Mouse (Mus musculus) embryonic fibroblast, embryonic 13.5 days (primary cell): ENCODE measurements around the gene Gm3448. TPM values are rescaled to one million over a fixed set of nuclear protein-coding genes. Genes with fewer than 3 reads are reported as not detected.
"Not testable (repeated sequence)": the region's sequence is repeated elsewhere in the genome, so short reads cannot be mapped to it uniquely, and the experiment has no call there.

Experiments
- H3K27ac ChIP-seq: 2 replicates; pipeline ENCODE4 v1.5.1; 2012; ENCODE audit warnings: low read length, control low read depth, inconsistent platforms; ENCODE audit not compliant: insufficient read depth
- H3K4me1 ChIP-seq: 2 replicates; pipeline ENCODE4 v1.6.1; 2011; ENCODE audit warnings: low read length; ENCODE audit not compliant: control insufficient read depth, insufficient read depth
- H3K4me3 ChIP-seq: 2 replicates; pipeline ENCODE4 v1.5.1; 2011; ENCODE audit warnings: mild to moderate bottlenecking, control low read depth, low read length; ENCODE audit not compliant: insufficient read depth
- polyA plus RNA-seq: library from polyadenylated mRNA; stranded (reverse); fragments of >200 nt; gene quantifications from 2 replicates; pipeline ENCODE4 v1.2.4, GENCODE M21; 2011; ENCODE audit warnings: low read depth; ENCODE audit not compliant: missing spikeins, insufficient read length

The Gm3448 gene
- polyA plus RNA-seq, 1 experiment = 1.6 TPM

DNA sequence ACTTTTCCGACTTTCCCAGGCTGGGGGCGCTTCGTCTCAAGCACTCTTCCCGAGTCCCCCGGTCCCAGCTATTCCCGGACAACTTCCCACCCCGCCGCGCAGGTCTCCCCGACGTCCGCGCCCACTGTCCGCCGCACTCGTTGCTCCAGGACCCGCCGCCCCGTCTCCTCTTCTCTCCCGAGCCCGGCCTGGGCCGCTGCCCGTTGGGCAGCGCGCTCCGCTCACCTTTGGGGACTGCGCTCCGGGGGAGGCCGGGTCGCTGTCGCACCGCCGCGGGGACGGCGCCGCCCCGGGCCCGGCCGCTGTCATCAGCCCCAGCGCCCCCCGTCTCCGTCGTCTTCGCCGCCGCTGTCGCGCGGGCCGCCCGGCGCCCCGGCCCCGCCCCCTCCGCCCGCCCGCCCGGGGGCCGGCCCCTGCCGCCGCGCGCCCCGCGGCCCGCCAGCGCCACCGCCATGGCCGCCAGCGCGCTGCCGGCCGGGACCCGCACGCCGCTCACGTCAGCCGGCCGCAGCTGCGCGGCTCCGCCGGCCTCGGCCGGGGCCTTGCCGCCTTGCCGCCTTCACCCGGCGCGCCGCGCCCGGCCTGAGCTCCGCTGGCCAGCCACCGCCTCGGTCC is 17.4 kb downstream of the Gm3448 start:
- H3K4me1 ChIP-seq, H3K27ac ChIP-seq, H3K4me3 ChIP-seq: not testable (repeated sequence)

DNA sequence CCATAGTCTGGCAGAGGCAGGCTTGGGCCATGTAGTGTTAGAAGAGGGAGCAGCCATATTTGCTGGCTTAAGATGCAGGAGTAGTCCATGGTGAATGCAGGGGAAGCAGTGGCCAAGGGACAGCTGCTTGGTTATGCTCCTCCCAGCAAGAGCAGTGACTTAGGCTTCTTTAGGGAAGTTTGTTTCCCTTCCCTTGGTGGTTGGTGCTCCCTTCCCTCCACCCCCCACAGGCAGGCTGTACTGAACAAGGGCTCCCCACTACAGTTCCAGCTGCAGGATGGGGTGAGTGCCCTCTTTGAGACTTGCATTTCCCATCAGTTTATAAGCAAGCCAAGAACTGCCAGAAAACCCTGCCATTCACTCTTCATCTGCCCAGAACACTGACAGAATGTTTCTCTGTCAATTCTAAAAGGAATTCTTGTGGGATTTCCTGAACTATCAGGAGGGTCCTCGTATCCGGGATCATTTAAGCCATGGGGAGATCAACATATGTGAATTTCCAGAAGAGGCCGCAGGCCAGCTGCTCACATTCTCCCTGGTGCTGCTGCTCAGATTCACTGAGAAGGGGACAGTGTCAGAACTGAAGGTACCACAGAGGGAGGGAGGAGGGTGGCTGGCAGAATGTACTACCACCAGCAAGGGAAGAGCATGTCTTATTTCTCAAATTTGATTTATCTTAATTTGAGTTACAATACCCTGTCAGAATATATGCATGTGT is 19.7 kb downstream of the Gm3448 start:
- not testable (repeated sequence) for H3K4me3 ChIP-seq, H3K4me1 ChIP-seq
- peak overlapping the region; percentile 15; the same call in 1 of the 2 replicates for H3K27ac ChIP-seq

DNA sequence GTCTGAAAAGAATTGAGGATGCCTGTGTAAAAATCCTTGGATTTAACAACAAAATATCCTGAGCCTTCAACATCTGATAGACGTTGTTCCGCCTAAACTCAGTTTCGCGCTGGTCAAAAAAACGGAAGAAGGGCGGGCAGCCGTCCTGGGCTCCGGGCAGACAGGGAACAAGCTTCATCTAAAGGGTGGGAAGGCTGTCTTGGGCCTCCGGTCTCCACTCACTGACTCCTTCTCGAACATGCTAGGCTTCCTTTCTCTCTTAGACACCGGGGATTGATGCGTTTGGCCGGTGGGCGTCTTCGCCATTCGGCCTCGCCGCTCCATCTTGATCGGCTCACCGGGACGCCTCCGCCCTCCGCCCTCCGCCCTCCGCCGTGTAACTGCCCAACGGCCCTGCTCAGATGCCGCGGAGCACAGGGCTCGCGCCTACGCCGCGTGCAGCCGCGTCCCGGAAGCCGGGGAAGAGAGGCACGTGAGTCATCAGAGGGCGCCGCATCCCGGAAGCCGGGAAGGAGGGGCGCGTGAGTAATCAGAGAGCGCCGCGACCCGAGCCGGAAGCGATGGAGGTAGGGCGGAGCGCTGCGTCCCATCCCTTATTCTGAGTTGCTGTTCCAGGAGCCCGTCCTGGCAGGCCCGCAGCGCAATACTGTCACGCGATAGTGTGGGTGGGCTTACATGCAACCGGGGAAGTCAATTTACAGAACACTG is 31.5 kb downstream of the Gm3448 start, which contains the start of gene Gm3435:
TSS of gene Gm3435 (plus strand) at position 471 of the 708 bp plus-strand sequence.
- H3K4me1 ChIP-seq, H3K4me3 ChIP-seq, H3K27ac ChIP-seq: not testable (repeated sequence)

GRCm38 (mm10) chr17:15009088-15009487 is 32.2 kb downstream of the Gm3448 start:
- not testable (repeated sequence) for H3K27ac ChIP-seq, H3K4me3 ChIP-seq, H3K4me1 ChIP-seq

GRCm38 (mm10) chr17:15000047-15000446 is 41.3 kb downstream of the Gm3448 start:
- H3K27ac ChIP-seq, H3K4me1 ChIP-seq, H3K4me3 ChIP-seq: not testable (repeated sequence)

DNA sequence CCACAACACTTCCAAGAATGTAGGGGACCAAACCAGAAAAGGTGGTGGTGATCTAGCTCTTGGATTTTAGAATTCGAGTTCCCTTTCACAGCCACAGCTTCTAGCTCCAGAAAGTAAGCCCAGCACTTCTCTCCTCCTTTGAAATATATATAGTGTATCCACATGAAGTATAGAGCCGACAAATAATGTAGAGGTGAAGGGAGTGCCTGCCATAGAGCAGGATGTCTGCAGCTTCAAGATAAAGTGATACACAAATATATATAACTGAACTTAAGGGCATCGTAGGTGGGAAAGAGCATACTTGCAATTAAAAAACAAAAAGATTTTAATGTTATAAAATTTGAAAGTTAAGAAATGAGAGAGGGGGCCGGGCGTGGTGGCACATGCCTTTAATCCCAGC is 47.2 kb downstream of the Gm3448 start:
- H3K4me3 ChIP-seq, H3K4me1 ChIP-seq, H3K27ac ChIP-seq: not testable (repeated sequence)

GRCm38 (mm10) chr17:14993139-14993832 is 48.1 kb downstream of the Gm3448 start:
- H3K4me3 ChIP-seq, H3K4me1 ChIP-seq, H3K27ac ChIP-seq: not testable (repeated sequence)

GRCm38 (mm10) chr17:14992522-14993138 is 48.7 kb downstream of the Gm3448 start:
- not testable (repeated sequence) for H3K4me3 ChIP-seq, H3K27ac ChIP-seq, H3K4me1 ChIP-seq

DNA sequence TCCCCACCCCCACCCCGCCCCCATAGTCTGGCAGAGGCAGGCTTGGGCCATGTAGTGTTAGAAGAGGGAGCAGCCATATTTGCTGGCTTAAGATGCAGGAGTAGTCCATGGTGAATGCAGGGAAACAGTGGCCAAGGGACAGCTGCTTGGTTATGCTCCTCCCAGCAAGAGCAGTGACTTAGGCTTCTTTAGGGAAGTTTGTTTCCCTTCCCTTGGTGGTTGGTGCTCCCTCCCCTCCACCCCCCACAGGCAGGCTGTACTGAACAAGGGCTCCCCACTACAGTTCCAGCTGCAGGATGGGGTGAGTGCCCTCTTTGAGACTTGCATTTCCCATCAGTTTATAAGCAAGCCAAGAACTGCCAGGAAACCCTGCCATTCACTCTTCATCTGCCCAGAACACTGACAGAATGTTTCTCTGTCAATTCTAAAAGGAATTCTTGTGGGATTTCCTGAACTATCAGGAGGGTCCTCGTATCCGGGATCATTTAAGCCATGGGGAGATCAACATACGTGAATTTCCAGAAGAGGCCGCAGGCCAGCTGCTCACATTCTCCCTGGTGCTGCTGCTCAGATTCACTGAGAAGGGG is 51.1 kb downstream of the Gm3448 start:
- not testable (repeated sequence) for H3K27ac ChIP-seq, H3K4me1 ChIP-seq, H3K4me3 ChIP-seq

GRCm38 (mm10) chr17:14978362-14979038 is 62.8 kb downstream of the Gm3448 start, which contains the start of the genes 9030025P20Rik and Gm3417:
TSS of gene 9030025P20Rik (plus strand) at chr17:14978468.
TSS of gene Gm3417 (minus strand) at chr17:14978790.
- not testable (repeated sequence) for H3K4me1 ChIP-seq, H3K27ac ChIP-seq, H3K4me3 ChIP-seq

GRCm38 (mm10) chr17:14977718-14978361 is 63.5 kb downstream of the Gm3448 start:
- not testable (repeated sequence) for H3K4me1 ChIP-seq, H3K27ac ChIP-seq, H3K4me3 ChIP-seq

- not testable (repeated sequence) for H3K4me1 ChIP-seq, H3K4me3 ChIP-seq, H3K27ac ChIP-seq
These were observed 72.9 kb downstream of the Gm3448 start for GRCm38 (mm10) chr17:14968373-14968913.

DNA sequence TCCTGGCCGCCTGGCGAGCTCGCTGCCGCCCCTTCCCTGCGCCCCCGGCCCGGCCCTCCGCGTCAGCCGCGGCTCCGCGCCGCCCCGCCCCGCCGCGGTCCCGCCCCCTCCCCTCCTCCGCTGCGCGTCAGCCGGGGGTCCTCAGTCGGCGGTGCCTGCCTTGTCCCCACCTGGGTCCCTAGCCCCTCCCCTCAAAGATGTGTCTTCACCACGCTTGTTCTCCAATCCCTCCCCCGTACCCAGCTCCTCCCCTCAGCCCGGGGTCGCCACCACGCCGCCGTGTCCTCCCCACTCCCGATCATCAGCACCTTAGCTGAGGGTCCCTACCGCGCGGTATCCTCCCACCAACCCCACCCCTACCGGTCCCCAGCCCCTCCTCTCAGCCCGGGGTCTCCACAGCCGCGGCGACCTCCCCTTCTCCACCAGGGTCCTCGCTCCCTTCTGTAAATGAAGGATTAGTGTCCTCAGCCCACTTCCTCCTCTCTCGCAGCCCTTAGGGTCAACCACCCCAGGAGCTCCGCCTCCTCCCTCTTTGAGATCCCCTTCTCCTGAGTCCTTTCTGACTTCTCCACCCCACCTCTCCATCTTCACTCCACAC is 79.7 kb downstream of the Gm3448 start:
- not testable (repeated sequence) for H3K27ac ChIP-seq, H3K4me3 ChIP-seq, H3K4me1 ChIP-seq
